Mouse (Mus musculus) heart, postnatal 0 days (tissue): ENCODE measurements around the gene Pla1a. TPM values are rescaled to one million over a fixed set of nuclear protein-coding genes. Genes with fewer than 3 reads are reported as not detected.

Experiments used
- ATAC-seq: fragments of 200-750 bp; cut with Nextera tagmentation; 2 replicates; pipeline ENCODE4 v1.8.0; 2017; ENCODE audit warnings: low read depth, moderate number of reproducible peaks, moderate library complexity; ENCODE audit not compliant: insufficient read depth
- DNase-seq: peaks from one replicate; pipeline ENCODE4 v3.0.0-alpha.2; 2016; ENCODE audit warnings: low spot score
- H3K27ac ChIP-seq: fragments of 300-500 bp; sonication (generic); 2 replicates; pipeline ENCODE4 v1.5.1; 2014; ENCODE audit warnings: low read depth, mild to moderate bottlenecking
- H3K27me3 ChIP-seq: fragments of 300-500 bp; sonication (generic); 2 replicates; pipeline ENCODE4 v1.6.1; 2014; ENCODE audit warnings: low read length, mixed read lengths; ENCODE audit not compliant: control insufficient read depth, insufficient read depth
- H3K36me3 ChIP-seq: fragments of 300-500 bp; sonication (generic); replicated peaks from 2 replicates; pipeline ENCODE4 v1.6.1; 2014; ENCODE audit warnings: low read length, mixed read lengths; ENCODE audit not compliant: control insufficient read depth, insufficient read depth
- H3K4me1 ChIP-seq: fragments of 300-500 bp; sonication (generic); 2 replicates; pipeline ENCODE4 v1.6.1; 2014; ENCODE audit warnings: antibody characterized with exemption; ENCODE audit not compliant: control insufficient read depth, insufficient read depth
- H3K4me2 ChIP-seq: fragments of 300-500 bp; sonication (generic); 2 replicates; pipeline ENCODE4 v1.6.1; 2014; ENCODE audit warnings: low read depth, mild to moderate bottlenecking, low read length, moderate library complexity
- H3K4me3 ChIP-seq: fragments of 300-500 bp; sonication (generic); 2 replicates; pipeline ENCODE4 v1.5.1; 2014; ENCODE audit warnings: low read depth, low read length
- H3K9ac ChIP-seq: fragments of 300-500 bp; sonication (generic); replicated peaks from 2 replicates; pipeline ENCODE4 v1.6.1; 2014; ENCODE audit warnings: low read depth, low read length, mixed read lengths
- H3K9me3 ChIP-seq: fragments of 300-500 bp; sonication (generic); replicated peaks from 2 replicates; pipeline ENCODE4 v1.6.1; 2016; ENCODE audit warnings: low read length; ENCODE audit not compliant: control insufficient read depth
- CTCF ChIP-seq: IDR thresholded peaks from 2 replicates; pipeline ENCODE4 v1.5.1; 2016; ENCODE audit warnings: antibody characterized with exemption, control low read depth, low read depth
- EP300 ChIP-seq: IDR thresholded peaks from 2 replicates; pipeline ENCODE4 v1.6.1; 2016; ENCODE audit warnings: antibody characterized with exemption, low read depth
- WGBS: fragments of 180-500 bp; shearing (Covaris S2); extraction: QIAGEN DNeasy Blood & Tissue Kit; methylation state at CpG from one replicate; pipeline ENCODE4 v1.1.7; 2014; 5-methylcytosine and 5-hydroxymethylcytosine counted together
- polyA plus RNA-seq: library from polyadenylated mRNA; unstranded; fragments of >200 nt; fragmentation: Nextera tagmentation; extraction: Ambion mirVana; gene quantifications from 2 replicates; pipeline ENCODE4 v1.2.1, GENCODE M21; 2015
- total RNA-seq: library from RNA; depleted of rRNA; stranded (reverse); fragments of >200 nt; gene quantifications from 2 replicates; pipeline ENCODE4 v1.2.3, GENCODE M21; 2014; ENCODE audit warnings: low replicate concordance

Pla1a gene
- total and polyA plus RNA-seq, 2 experiments from 2014 or later = 4.9 to 13.4 TPM

DNA sequence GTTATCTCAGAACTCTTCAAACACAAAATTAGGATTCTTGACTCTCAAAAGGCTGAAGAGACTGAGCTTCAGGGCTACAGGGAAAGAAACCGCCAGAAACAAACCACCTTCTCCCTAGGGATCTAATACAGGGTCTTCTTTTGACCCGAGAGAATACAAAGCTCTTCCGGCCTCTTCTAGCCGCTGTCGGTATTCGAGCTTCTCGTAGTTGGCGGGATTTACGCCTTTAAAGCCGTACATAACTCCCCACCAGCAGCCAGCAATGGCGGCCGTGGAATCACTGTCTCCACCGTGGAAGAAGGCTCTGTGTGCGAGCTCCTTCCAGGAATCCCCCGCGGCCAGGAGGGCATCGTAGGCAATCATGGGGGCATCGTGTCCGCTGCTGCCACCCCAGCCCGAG is 12.6 kb upstream of the Pla1a start:
- H3K27me3 ChIP-seq = no peaks in the 10 kb centered on the region
- no peak for ATAC-seq
- H3K27ac ChIP-seq = no peak overlapping the region
- H3K4me3 ChIP-seq = no peak overlapping the region
- TF ChIP-seq CTCF = no peak
- TF ChIP-seq EP300 = no peak
- no peaks in the 10 kb centered on the region for H3K9me3 ChIP-seq
- H3K4me1 ChIP-seq = no peaks in the 10 kb centered on the region
- DNase-seq = no peak
- H3K36me3 ChIP-seq = peaks cover 53% of the 10 kb centered on the region
- H3K4me2 ChIP-seq = no peak overlapping the region
- no peak overlapping the region for H3K9ac ChIP-seq
- 97% methylated on average over 20 of the region's 20 CpGs for WGBS

DNA sequence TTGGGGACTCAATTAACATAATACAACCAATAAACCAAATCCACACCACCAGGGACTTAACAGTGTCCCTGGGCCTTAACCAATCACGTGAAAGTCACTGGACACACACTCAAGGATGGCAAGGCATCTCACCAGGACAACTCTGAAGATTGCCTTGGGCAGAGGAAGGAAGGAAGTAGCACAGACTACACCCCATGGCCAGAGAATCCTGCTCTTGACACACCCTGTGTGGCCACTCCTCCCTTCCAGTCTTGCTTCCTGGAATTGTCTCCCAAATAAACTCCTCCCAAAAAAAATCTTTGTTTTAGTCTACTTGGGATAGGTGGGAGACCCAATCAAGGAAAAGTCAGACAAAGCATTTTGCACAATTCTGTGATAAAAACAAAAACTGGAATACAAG is 12.1 kb upstream of the Pla1a start:
- 85% methylated on average over 1 of the region's 1 CpGs for WGBS
- no peak overlapping the region for H3K9ac ChIP-seq
- no peak overlapping the region for H3K4me2 ChIP-seq
- no peaks in the 10 kb centered on the region for H3K4me1 ChIP-seq
- H3K27ac ChIP-seq = no peak overlapping the region
- no peaks in the 10 kb centered on the region for H3K9me3 ChIP-seq
- TF ChIP-seq EP300 = no peak
- TF ChIP-seq CTCF = no peak
- no peak for ATAC-seq
- no peak for DNase-seq
- no peak overlapping the region for H3K4me3 ChIP-seq
- H3K36me3 ChIP-seq = peaks cover 48% of the 10 kb centered on the region
- no peaks in the 10 kb centered on the region for H3K27me3 ChIP-seq

DNA sequence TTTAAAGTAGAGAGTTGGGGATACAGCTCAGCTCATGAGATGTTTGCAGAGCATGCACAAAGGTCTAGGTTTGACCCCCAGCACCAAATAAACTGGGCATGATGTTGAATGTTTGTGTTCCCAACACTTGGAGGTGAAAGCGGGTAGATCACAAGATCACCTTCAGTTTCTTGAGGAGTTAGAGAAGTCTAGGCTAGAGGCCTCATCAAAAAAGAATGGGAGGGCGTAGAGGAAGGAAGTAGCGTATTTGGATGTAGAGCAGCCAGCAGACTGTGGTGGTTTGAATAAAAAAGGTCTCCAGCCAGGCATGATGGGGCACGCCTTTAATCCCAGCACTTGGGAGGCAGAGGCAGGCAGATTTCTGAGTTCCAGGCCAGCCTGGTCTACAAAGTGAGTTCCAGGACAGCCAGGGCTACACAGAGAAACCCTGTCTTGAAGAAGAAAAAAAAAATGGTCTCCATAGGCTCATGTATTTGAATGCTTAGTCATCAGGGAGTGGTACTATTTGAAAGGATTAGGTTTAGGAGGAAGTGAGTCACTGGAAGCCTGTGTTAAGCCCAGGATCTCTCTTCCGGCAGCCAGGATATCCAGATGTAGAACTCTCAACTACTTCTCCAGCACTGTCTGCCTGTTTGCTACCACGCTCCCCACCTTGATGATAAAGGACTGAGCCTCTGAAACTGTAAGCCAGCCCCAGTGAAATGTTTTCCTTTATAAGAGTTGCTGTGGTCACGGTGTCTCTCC is 10.9 kb upstream of the Pla1a start:
- Histone ChIP-seq H3K36me3 (peaks cover 39% of the 10 kb centered on the region), H3K9ac (no peak overlapping the region), H3K4me1 (no peaks in the 10 kb centered on the region), H3K4me3 (no peak overlapping the region), H3K27me3 (no peaks in the 10 kb centered on the region), H3K9me3 (no peaks in the 10 kb centered on the region), H3K4me2 (no peak overlapping the region), H3K27ac (no peak overlapping the region)
- 94% methylated on average over 7 of the region's 7 CpGs for WGBS
- no peak for DNase-seq
- TF ChIP-seq CTCF = no peak
- no peak for TF ChIP-seq EP300
- no peak for ATAC-seq

DNA sequence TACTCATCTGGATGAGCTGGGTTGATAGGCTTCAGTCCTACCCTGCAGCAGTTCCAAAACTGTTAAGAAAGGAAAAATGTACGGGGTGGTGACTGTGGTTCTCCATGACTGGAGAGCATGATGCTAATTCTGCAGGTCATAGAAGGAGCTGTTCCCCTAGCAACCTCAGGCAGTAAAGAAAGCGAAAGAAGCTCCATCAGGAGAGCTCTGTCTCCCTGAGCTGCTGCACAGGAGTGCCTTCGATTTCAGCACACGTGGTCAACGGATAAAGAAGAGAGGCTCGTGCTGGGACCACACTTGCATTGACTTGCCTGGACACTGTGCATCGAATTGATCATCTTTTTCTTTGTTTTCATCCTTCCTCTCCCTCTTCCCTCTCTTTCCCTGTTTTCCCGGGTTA is 9.3 kb upstream of the Pla1a start:
- H3K36me3 ChIP-seq = peaks cover 28% of the 10 kb centered on the region
- H3K4me2 ChIP-seq = no peak overlapping the region
- ATAC-seq (no peak), DNase-seq (no peak)
- no peak for TF ChIP-seq EP300
- no peak for TF ChIP-seq CTCF
- no peaks in the 10 kb centered on the region for H3K4me1 ChIP-seq
- no peaks in the 10 kb centered on the region for H3K9me3 ChIP-seq
- WGBS = 82% methylated on average over 8 of the region's 8 CpGs
- H3K9ac ChIP-seq = no peak overlapping the region
- no peaks in the 10 kb centered on the region for H3K27me3 ChIP-seq
- no peak overlapping the region for H3K27ac ChIP-seq
- H3K4me3 ChIP-seq = no peak overlapping the region

DNA sequence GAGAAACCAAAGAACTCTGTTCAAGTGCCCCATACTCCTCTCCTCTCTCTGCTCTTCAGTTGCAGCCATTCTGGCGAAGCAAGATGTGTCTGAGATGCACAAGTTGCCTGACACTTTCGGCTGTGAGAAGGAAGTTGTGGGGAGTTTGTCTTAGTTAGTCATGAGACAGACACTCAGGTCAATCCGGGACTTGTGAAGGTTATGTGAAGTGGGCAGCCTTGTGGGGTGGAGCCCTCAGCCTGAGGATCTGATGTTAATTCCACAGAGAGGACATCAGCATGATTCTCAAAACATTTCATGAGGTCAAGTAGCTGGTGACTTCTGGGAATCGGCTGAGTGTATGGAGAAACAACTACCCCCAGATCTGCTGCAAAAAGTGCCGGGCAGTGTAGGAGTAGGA is 8.7 kb upstream of the Pla1a start:
- Histone ChIP-seq H3K27me3 (no peaks in the 10 kb centered on the region), H3K4me1 (no peaks in the 10 kb centered on the region), H3K4me2 (no peak overlapping the region), H3K9ac (no peak overlapping the region), H3K36me3 (peaks cover 22% of the 10 kb centered on the region), H3K4me3 (no peak overlapping the region), H3K27ac (no peak overlapping the region), H3K9me3 (no peaks in the 10 kb centered on the region)
- ATAC-seq = no peak
- TF ChIP-seq EP300 (no peak), CTCF (no peak)
- no peak for DNase-seq
- 75% methylated on average over 5 of the region's 5 CpGs for WGBS

DNA sequence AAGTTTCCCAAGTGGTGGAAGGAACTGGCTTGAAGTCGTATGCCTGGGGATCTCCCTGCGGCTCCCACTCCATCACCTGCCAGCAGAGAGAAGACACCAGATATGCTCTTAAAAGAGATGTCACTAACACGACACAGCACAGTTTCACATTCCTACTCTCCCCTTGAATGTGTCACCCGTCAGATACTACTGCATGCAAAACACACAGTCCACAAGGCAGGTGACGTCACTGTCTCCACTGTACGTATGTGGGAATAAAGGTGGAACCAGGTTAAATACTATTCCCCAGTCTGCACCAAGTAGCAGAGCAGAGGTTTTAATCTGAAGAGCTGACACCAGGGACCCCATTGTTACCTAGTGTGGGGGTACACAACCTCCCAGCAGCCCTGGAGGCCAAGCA is 7.5 kb upstream of the Pla1a start:
- TF ChIP-seq EP300 (no peak), CTCF (no peak)
- Histone ChIP-seq H3K4me1 (no peaks in the 10 kb centered on the region), H3K9ac (no peak overlapping the region), H3K36me3 (peaks cover 10% of the 10 kb centered on the region), H3K4me2 (no peak overlapping the region), H3K27me3 (no peaks in the 10 kb centered on the region), H3K9me3 (no peaks in the 10 kb centered on the region), H3K27ac (no peak overlapping the region), H3K4me3 (no peak overlapping the region)
- no peak for ATAC-seq
- DNase-seq = no peak
- 49% methylated on average over 6 of the region's 6 CpGs for WGBS
